Mouse (Mus musculus) neutrophil, adult 65 days (primary cell): ENCODE measurements around the gene Cd72. TPM values are rescaled to one million over a fixed set of nuclear protein-coding genes. Genes with fewer than 3 reads are reported as not detected.

Source experiments
- total RNA-seq: library from RNA; stranded (reverse); gene quantifications from 2 replicates; pipeline ENCODE4 v1.2.4, GENCODE M21; 2023

Cd72 gene
- 6.4 and 8.5 TPM in 2 replicates for total RNA-seq

DNA sequence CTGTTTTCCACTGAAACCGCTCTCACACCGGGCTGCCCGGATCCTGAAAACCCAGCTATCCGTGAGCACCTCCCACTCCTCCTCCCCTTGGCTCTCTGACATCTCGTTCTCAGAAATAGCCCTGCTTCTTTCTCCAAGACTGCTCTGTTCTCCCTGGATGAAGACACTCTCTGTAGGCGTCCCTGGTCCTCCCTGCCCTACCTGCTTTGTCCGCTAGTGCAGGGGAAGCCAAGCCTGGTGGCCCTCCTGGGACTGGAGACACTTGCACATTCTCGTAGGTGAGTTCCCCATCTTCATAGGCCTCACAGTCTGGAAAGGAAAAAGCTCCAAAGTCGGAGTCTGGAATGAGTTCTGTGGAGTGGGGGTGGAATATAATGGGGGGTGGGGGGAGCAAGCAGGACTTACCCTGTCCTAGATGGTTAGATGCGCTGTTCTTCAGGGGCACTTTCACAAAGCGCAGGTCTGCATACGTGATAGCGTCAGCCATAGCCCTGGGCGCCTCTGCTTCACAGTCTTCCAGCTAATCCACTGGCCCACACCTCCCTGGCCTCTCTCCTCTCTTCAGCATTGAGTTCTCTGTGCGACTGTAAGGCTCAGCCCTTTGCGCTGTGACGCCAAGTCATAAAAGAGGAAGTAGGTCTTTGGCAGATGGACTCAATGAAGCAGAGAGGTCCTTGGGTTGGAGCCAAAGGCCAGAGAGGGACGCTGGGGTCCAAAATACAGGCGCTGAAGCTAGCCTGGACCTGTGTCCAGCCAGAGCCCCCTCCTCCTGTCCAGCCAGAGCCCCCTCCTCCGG, at the start of gene Cd72:
Cd72 (minus strand) TSS at position 588 of the 796 bp plus-strand sequence.

DNA sequence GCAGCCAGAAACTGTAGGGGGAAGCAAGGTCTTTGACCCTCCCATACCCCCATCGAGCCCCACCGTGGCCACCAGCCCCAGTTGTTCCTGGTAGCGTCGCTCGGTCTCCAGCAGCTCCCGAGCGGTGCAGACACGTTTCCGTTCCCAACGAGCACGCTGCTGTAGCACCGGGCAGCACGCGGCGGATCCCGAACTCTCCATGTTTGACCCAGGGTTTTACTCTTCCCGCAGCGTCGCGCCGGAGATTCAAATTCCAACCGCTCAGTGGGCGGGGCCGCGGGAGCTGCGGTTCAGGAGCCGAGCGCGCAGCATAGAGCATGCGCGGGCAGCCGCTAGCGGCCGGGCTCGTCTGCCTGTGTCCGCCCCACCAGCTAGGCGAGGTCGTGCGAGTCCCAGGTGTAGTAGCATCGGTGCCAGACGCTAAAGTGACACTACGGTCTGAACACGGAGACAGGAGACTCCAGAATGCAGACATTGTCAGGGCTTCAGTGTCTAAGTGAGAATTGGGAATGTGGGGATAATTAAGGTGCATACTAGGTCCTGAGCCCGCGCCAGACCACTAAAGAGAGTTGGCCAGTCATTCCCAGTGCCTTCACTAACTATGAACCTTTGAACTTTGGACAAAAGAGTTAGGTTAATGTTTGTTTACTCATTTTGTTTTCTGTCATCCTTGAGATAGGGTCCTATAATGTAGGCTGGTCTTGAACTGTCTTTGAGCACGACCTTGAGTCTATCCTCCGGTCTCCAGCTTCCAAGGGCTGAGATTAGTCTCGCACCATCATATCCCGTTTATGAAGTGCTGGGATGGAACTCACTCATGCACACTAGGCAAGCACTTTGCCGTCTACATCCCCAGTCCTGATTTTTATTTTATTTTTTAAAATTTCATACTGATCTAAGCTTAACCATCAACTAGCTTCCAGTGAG, 45.2 kb upstream of the Cd72 start, which contains the start of gene Arhgef39:
Arhgef39 (minus strand) TSS at position 289 of the 927 bp plus-strand sequence.

DNA sequence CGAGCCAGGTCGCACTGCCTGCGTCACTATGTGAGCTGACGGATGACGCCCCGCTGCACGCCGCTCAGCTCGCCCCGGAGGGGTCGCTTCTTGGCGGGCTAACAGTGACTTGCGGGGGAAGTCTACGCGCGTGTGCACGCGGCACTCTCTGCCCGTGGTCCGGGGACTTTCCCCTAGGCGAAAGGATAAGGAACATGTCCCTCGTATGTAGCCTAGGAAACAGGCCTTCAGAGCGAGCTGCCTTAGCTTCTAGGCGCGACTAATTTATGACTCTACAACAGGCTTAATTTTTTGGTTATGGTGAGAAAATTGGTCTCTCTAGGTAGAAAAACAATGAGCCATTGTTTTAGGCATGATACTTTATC, 38.4 kb upstream of the Cd72 start, which contains the start of gene Ccdc107:
Ccdc107 (plus strand) TSS at position 80 of the 365 bp plus-strand sequence.

DNA sequence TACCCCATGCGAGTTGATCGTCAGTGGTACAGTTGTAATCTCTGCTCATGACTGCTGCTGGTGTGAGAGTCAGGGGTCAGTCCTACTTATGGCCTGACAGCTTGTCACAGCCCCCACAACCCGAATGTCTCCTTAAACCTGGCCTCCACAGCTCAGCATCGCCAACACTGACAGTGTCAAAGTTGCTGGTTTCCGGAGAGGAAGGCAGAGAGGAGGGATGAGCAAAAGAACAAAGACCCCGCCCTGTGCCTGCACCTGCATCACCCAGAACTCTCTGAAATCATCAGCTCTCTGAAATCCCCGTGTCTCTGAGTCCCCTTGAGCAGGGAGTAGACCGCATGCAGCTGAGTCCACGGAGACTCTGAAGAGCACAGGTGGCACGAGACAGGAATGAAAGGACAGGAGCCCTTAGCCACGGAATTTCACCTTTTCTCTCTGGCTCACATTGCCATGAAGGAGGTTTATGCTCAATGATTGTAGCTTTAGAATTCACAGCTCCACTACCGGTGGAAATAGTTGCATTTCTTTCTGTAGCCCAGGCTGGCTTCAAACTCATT, 29.2 kb upstream of the Cd72 start, which contains the start of gene Sit1:
Sit1 (minus strand) TSS at position 200 of the 557 bp plus-strand sequence.

DNA sequence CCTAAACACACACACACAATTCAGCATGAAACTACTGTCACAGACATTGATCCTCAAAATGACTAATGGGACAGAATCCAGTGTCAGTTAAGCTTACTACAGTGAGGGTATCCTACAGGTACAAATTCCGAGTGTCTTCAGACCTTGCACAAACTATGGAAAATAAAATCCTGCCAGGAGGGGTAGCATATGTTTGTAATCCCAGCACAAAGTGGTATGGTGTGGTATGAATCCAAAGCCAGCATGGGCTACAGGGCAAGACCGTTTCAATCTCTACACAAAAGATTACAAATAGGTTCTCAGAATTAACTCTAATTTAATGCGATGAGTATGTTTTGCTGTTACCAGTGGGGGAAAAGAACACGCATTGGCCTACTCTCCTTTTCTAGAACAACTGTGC, 12.8 kb downstream of the Cd72 start, which contains the start of gene Tesk1:
Tesk1 (plus strand) TSS at position 301 of the 400 bp plus-strand sequence.

DNA sequence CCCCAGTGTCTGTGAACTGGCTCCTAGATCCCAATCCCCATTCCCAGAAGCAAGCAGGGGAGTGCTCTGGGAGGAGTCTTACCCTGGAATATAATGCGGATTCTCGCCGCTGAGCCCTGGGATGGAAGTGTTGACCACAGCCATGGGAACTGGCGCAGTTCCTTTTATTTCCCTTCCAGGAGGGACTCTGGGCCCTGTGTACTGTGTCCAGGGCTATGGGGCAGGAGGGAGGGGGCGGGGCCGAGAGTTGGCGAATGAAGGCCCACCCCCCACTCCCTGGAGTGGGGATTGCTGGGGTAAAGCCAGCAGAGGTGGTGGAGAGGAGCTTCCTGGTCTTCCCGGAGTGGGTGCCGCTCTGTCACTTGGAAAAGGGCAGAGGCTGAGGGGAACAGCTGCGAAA, 25.5 kb downstream of the Cd72 start, which contains the start of gene Fam166b:
Fam166b (minus strand) TSS at position 189 of the 400 bp plus-strand sequence.

Other genes starting within 250 kb of the Cd72 start
- not detected in 2 replicates for gene Atp8b5, start 187.5 kb downstream of the Cd72 start, total RNA-seq
- gene Rusc2, start 72.6 kb downstream of the Cd72 start, total RNA-seq: 2.4 and 2.9 TPM in 2 replicates
- gene Fam166b, start 25.5 kb downstream of the Cd72 start, total RNA-seq: not detected in 2 replicates
- 3.5 and 7.4 TPM in 2 replicates for gene Tesk1, start 12.7 kb downstream of the Cd72 start, total RNA-seq
- gene Sit1, start 29.1 kb upstream of the Cd72 start, total RNA-seq: 1.00 TPM in 1 of 2 replicates, not detected in the other
- gene Ccdc107, start 38.3 kb upstream of the Cd72 start, total RNA-seq: 4.4 and 5.0 TPM in 2 replicates
- gene Arhgef39, start 45.1 kb upstream of the Cd72 start, total RNA-seq: 23.8 and 36.8 TPM in 2 replicates
- gene Car9, start 52.3 kb upstream of the Cd72 start, total RNA-seq: 0.32 and 0.63 TPM in 2 replicates
- not detected in 2 replicates for gene Tpm2, start 69.1 kb upstream of the Cd72 start, total RNA-seq
- 81.5 and 97.2 TPM in 2 replicates for gene Creb3, start 107.7 kb upstream of the Cd72 start, total RNA-seq
- 554 and 575 TPM in 2 replicates for gene Tln1, start 108.1 kb upstream of the Cd72 start, total RNA-seq
- 45.8 TPM in 2 replicates for gene Rgp1, start 124.1 kb upstream of the Cd72 start, total RNA-seq
- gene Gba2, start 124.2 kb upstream of the Cd72 start, total RNA-seq: 23.1 and 37.6 TPM in 2 replicates
- not detected in 2 replicates for gene Msmp, start 129.9 kb upstream of the Cd72 start, total RNA-seq
- 0.28 and 0.32 TPM in 2 replicates for gene Npr2, start 177.3 kb upstream of the Cd72 start, total RNA-seq
- not detected in 2 replicates for gene Spag8, start 199.0 kb upstream of the Cd72 start, total RNA-seq
- gene Hint2, start 201.8 kb upstream of the Cd72 start, total RNA-seq: 4.9 and 7.9 TPM in 2 replicates
- 0.28 and 0.93 TPM in 2 replicates for gene Tmem8b, start 214.3 kb upstream of the Cd72 start, total RNA-seq
- gene Fam221b, start 214.5 kb upstream of the Cd72 start, total RNA-seq: not detected in 2 replicates
- gene Olfr70, start 246.2 kb upstream of the Cd72 start, total RNA-seq: not detected in 2 replicates